Mouse (Mus musculus): Measurements from ENCODE around the gene Ccdc174. TPM values are rescaled to one million over a fixed set of nuclear protein-coding genes. Genes with fewer than 3 reads are reported as not detected.

The Ccdc174 gene
- total RNA-seq (2021) (10 to 100 TPM in 1 of 2 experiments, 1 to 10 TPM in 1; 9.0 to 10.1 TPM), polyA plus RNA-seq (2012; rRNA removed) (2.8 and 4.1 TPM in 2 replicates)
- long read RNA-seq, transcript Ccdc174-201 (11 exons, 1,752 nt) = major isoform, 14 of 15 reads
- long read RNA-seq, partial matches to known transcripts = 0 of 15 reads
- long read RNA-seq, other reads (novel, unspliced or antisense) = 1 of 15 reads

- Histone ChIP-seq H3K9ac (ENCODE audit: low read depth, low read length) (peak within 1 kb of the TSS; percentile 81), H3K36me3 (ENCODE audit: control insufficient read depth, insufficient read depth, low read length) (peaks cover 2% of the 10 kb centered on the region), H3K4me1 (ENCODE audit: control insufficient read depth, insufficient read depth, low read length) (peaks cover 3% of the 10 kb centered on the region), H3K79me2 (replicated peaks; ENCODE audit: control insufficient read depth, insufficient read depth, low read length) (0 out of 2 replicates have a peak, but pooled peaks cover 4% of the 10 kb centered on the region), H3K4me3 (peak within 1 kb of the TSS; percentile 97), H3K27ac (peak within 1 kb of the TSS; percentile 77), H3K27me3 (ENCODE audit: control insufficient read depth, insufficient read depth, low read length) (no peaks in the 10 kb centered on the region)
- WGBS = under 1% methylated on average over 47 of the region's 47 CpGs
- intact Hi-C loops (cut with DNase I) = loop anchor here (5.0 kb wide), 1 partner anchor 334 kb away; the partner anchor contains the start of gene Rbsn
- peak; percentile 91 to 94 for DNase-seq
- TF ChIP-seq POLR2A (IDR thresholded peaks at IDR 0.05; ENCODE audit: insufficient read depth, low read depth, low read length) (peak; percentile 93), CTCF (IDR thresholded peaks at IDR 0.05) (no peak), EP300 (IDR thresholded peaks at IDR 0.05; ENCODE audit: insufficient read depth, low read depth, low read length) (peak; percentile 61; the same call in 1 of the 2 replicates)
These were observed at the start of gene Ccdc174 for GRCm38 (mm10) chr6:91877885-91878651. Gene Ccdc174, plus strand, starts transcription at chr6:91878053.

- H3K27me3 ChIP-seq (ENCODE audit: control insufficient read depth, insufficient read depth, low read length) = no peaks in the 10 kb centered on the region
- no peak overlapping the region for H3K9ac ChIP-seq (ENCODE audit: low read depth, low read length)
- intact Hi-C loops (cut with DNase I) = no loop called here
- H3K27ac ChIP-seq = no peak overlapping the region
- WGBS = 72% methylated on average over 3 of the region's 3 CpGs
- no peaks in the 10 kb centered on the region for H3K4me1 ChIP-seq (ENCODE audit: control insufficient read depth, insufficient read depth, low read length)
- H3K36me3 ChIP-seq (ENCODE audit: control insufficient read depth, insufficient read depth, low read length) = no peaks in the 10 kb centered on the region
- TF ChIP-seq CTCF (IDR thresholded peaks at IDR 0.05) (no peak), POLR2A (IDR thresholded peaks at IDR 0.05; ENCODE audit: insufficient read depth, low read depth, low read length) (no peak)
- H3K4me3 ChIP-seq = no peak overlapping the region
- H3K79me2 ChIP-seq (replicated peaks; ENCODE audit: control insufficient read depth, insufficient read depth, low read length) = no peaks in the 10 kb centered on the region
- DNase-seq = no peak
These were observed 44.9 kb upstream of the Ccdc174 start for GRCm38 (mm10) chr6:91832863-91833440.

GRCm38 (mm10) chr6:91839010-91839871, 38.6 kb upstream of the Ccdc174 start:
- H3K9ac ChIP-seq (ENCODE audit: low read depth, low read length) = no peak overlapping the region
- H3K27me3 ChIP-seq (ENCODE audit: control insufficient read depth, insufficient read depth, low read length) = peaks cover 7% of the 10 kb centered on the region
- no peaks in the 10 kb centered on the region for H3K36me3 ChIP-seq (ENCODE audit: control insufficient read depth, insufficient read depth, low read length)
- DNase-seq = peak; percentile 37 to 67
- H3K4me3 ChIP-seq = no peak overlapping the region
- no peaks in the 10 kb centered on the region for H3K4me1 ChIP-seq (ENCODE audit: control insufficient read depth, insufficient read depth, low read length)
- no peak for TF ChIP-seq EP300 (IDR thresholded peaks at IDR 0.05; ENCODE audit: insufficient read depth, low read depth, low read length)
- no peak for TF ChIP-seq POLR2A (IDR thresholded peaks at IDR 0.05; ENCODE audit: insufficient read depth, low read depth, low read length)
- TF ChIP-seq CTCF (IDR thresholded peaks at IDR 0.05) = no peak
- no peaks in the 10 kb centered on the region for H3K79me2 ChIP-seq (replicated peaks; ENCODE audit: control insufficient read depth, insufficient read depth, low read length)
- 10% methylated on average over 23 of the region's 23 CpGs for WGBS
- no peak overlapping the region for H3K27ac ChIP-seq
- intact Hi-C loops (cut with DNase I) = no loop called here

- 4% methylated on average over 46 of the region's 46 CpGs for WGBS
- no peak for DNase-seq
- TF ChIP-seq CTCF (IDR thresholded peaks at IDR 0.05) (0 out of 2 replicates have a peak, but pooled peaks have one; percentile 3), POLR2A (IDR thresholded peaks at IDR 0.05; ENCODE audit: insufficient read depth, low read depth, low read length) (no peak)
These were observed 34.8 kb upstream of the Ccdc174 start for GRCm38 (mm10) chr6:91842897-91843627.

GRCm38 (mm10) chr6:91843628-91844153, 34.2 kb upstream of the Ccdc174 start:
- Histone ChIP-seq H3K9ac (ENCODE audit: low read depth, low read length) (no peak overlapping the region), H3K4me1 (ENCODE audit: control insufficient read depth, insufficient read depth, low read length) (no peaks in the 10 kb centered on the region), H3K4me3 (no peak overlapping the region), H3K79me2 (replicated peaks; ENCODE audit: control insufficient read depth, insufficient read depth, low read length) (no peaks in the 10 kb centered on the region), H3K27ac (no peak overlapping the region), H3K27me3 (ENCODE audit: control insufficient read depth, insufficient read depth, low read length) (peaks cover 8% of the 10 kb centered on the region), H3K36me3 (ENCODE audit: control insufficient read depth, insufficient read depth, low read length) (no peaks in the 10 kb centered on the region)
- WGBS = 5% methylated on average over 63 of the region's 69 CpGs
- DNase-seq = no peak
- intact Hi-C loops (cut with DNase I) = no loop called here
- TF ChIP-seq EP300 (IDR thresholded peaks at IDR 0.05; ENCODE audit: insufficient read depth, low read depth, low read length) (no peak), CTCF (IDR thresholded peaks at IDR 0.05) (no peak), POLR2A (IDR thresholded peaks at IDR 0.05; ENCODE audit: insufficient read depth, low read depth, low read length) (no peak)

More at GRCm38 (mm10) chr6:91842897-91843627, 34.8 kb upstream of the Ccdc174 start:
- intact Hi-C loops (cut with DNase I) = no loop called here
- Histone ChIP-seq H3K9ac (ENCODE audit: low read depth, low read length) (no peak overlapping the region), H3K36me3 (ENCODE audit: control insufficient read depth, insufficient read depth, low read length) (no peaks in the 10 kb centered on the region), H3K79me2 (replicated peaks; ENCODE audit: control insufficient read depth, insufficient read depth, low read length) (no peaks in the 10 kb centered on the region), H3K4me1 (ENCODE audit: control insufficient read depth, insufficient read depth, low read length) (no peaks in the 10 kb centered on the region), H3K27me3 (ENCODE audit: control insufficient read depth, insufficient read depth, low read length) (peaks cover 8% of the 10 kb centered on the region), H3K4me3 (no peak overlapping the region), H3K27ac (no peak overlapping the region)
